8 mouse cellular contexts compared by ENCODE assay signal in genomic region chr11:23256194-23256802, GRCm38 (mm10). TPM values are rescaled to one million over a fixed set of nuclear protein-coding genes. Genes with fewer than 3 reads are reported as not detected.
A peak's percentile ranks its signal among the peaks of the same experiment; 100 is the strongest.
DNase-seq lines count a peak whose midpoint lies in the region; ATAC-seq lines count a peak whose summit lies in the region.

No protein-coding gene starts in this region.

- DNase-seq in heart, adult 8-10 months (ENCODE audit: low spot score), result no peak
- DNase-seq in brain, adult 2 months (ENCODE audit: low read depth, low spot score), result peak; percentile 45
- no peak for DNase-seq in urinary bladder, postnatal 4 days (ENCODE audit: low spot score in 2 of 2)
- DNase-seq in right cerebral cortex, postnatal 10 days (ENCODE audit: low spot score in 2 of 2), result no peak
- DNase-seq in adrenal gland, postnatal 36 days, result no peak

- H3K4me1 ChIP-seq in heart, embryonic 16.5 days (ENCODE audit: control insufficient read depth, insufficient read depth, low read length), result peaks cover 27% of the 10 kb centered on the region
- H3K4me1 ChIP-seq in hindbrain, embryonic 16.5 days (ENCODE audit: control insufficient read depth, insufficient read depth, low read depth, low read length), result peaks cover 7% of the 10 kb centered on the region
- H3K4me1 ChIP-seq in midbrain, embryonic 12.5 days, result peaks cover 20% of the 10 kb centered on the region

- peak overlapping the region; percentile 95 for H3K4me2 ChIP-seq in heart, embryonic 16.5 days (ENCODE audit: low read depth, low read length)
- H3K4me2 ChIP-seq in hindbrain, embryonic 16.5 days (ENCODE audit: low read length), result peak overlapping the region; percentile 86
- peak overlapping the region; percentile 78 for H3K4me2 ChIP-seq in midbrain, embryonic 12.5 days (replicated peaks)

- ATAC-seq in heart, embryonic 16.5 days (replicated peaks; ENCODE audit: extremely low read depth, insufficient read depth, low FRiP score), result peak; percentile 7
- ATAC-seq in hindbrain, embryonic 16.5 days, result no peak
- ATAC-seq in midbrain, embryonic 12.5 days (ENCODE audit: low FRiP score, low read depth), result peak; percentile 45

- H3K9ac ChIP-seq in heart, embryonic 16.5 days (ENCODE audit: low read length), result peak overlapping the region; percentile 99
- peak overlapping the region; percentile 96 for H3K9ac ChIP-seq in hindbrain, embryonic 16.5 days (ENCODE audit: low read depth, low read length)
- peak overlapping the region; percentile 99 for H3K9ac ChIP-seq in midbrain, embryonic 12.5 days (replicated peaks)

- H3K27ac ChIP-seq in heart, embryonic 16.5 days (ENCODE audit: low read length), result peak overlapping the region; percentile 100
- peak overlapping the region; percentile 98 for H3K27ac ChIP-seq in hindbrain, embryonic 16.5 days (ENCODE audit: low read depth, low read length)
- peak overlapping the region; percentile 100 for H3K27ac ChIP-seq in midbrain, embryonic 12.5 days (replicated peaks)

- H3K36me3 ChIP-seq in heart, embryonic 16.5 days (ENCODE audit: control insufficient read depth, insufficient read depth), result no peaks in the 10 kb centered on the region
- H3K36me3 ChIP-seq in hindbrain, embryonic 16.5 days (ENCODE audit: control insufficient read depth, insufficient read depth, low read length), result no peaks in the 10 kb centered on the region
- H3K36me3 ChIP-seq in midbrain, embryonic 12.5 days, result no peaks in the 10 kb centered on the region

- no peaks in the 10 kb centered on the region for H3K9me3 ChIP-seq in heart, embryonic 16.5 days (replicated peaks; ENCODE audit: control insufficient read depth, low read length)
- no peaks in the 10 kb centered on the region for H3K9me3 ChIP-seq in hindbrain, embryonic 16.5 days (ENCODE audit: control insufficient read depth, low read length)
- no peaks in the 10 kb centered on the region for H3K9me3 ChIP-seq in midbrain, embryonic 12.5 days

- WGBS in heart, embryonic 16.5 days, result under 1% methylated on average over 41 of the region's 51 CpGs
- WGBS in hindbrain, embryonic 16.5 days, result under 1% methylated on average over 47 of the region's 51 CpGs
- WGBS in midbrain, embryonic 12.5 days, result under 1% methylated on average over 48 of the region's 51 CpGs

- no peaks in the 10 kb centered on the region for H3K27me3 ChIP-seq in heart, embryonic 16.5 days (ENCODE audit: control insufficient read depth, insufficient read depth, low read length)
- H3K27me3 ChIP-seq in hindbrain, embryonic 16.5 days (replicated peaks; ENCODE audit: control insufficient read depth, insufficient read depth, low read length), result no peaks in the 10 kb centered on the region
- no peaks in the 10 kb centered on the region for H3K27me3 ChIP-seq in midbrain, embryonic 12.5 days

- peak overlapping the region; percentile 97 for H3K4me3 ChIP-seq in heart, embryonic 16.5 days (ENCODE audit: low read length)
- peak overlapping the region; percentile 97 for H3K4me3 ChIP-seq in hindbrain, embryonic 16.5 days (ENCODE audit: low read length)
- peak overlapping the region; percentile 93 for H3K4me3 ChIP-seq in midbrain, embryonic 12.5 days

RNA-seq across cellular contexts. Expression of gene Xpo1, which starts 0.5 kb away (rescaled TPM):
- 49.5 and 53.1 TPM in 2 replicates for polyA plus RNA-seq in heart, embryonic 16.5 days (2015; fragmentation: Nextera tagmentation; extraction: Ambion mirVana)
- 10 to 100 TPM; 30.0 to 41.3 (median 37.9) TPM for total RNA-seq in heart, adult 8-10 months (2022)
- polyA plus RNA-seq in hindbrain, embryonic 16.5 days (2015; fragmentation: Nextera tagmentation; extraction: Ambion mirVana), result 52.6 and 63.5 TPM in 2 replicates
- 155 and 164 TPM in 2 replicates for polyA plus RNA-seq in midbrain, embryonic 12.5 days (2016; fragmentation: Nextera tagmentation; extraction: Ambion mirVana)
- 10 to 100 TPM; 66.4 to 76.3 TPM for total RNA-seq in adrenal gland, postnatal 36 days (2021)

RNA-seq across cellular contexts. Expression of gene Usp34, which starts 50.4 kb away (rescaled TPM):
- polyA plus RNA-seq in heart, embryonic 16.5 days (2015; fragmentation: Nextera tagmentation; extraction: Ambion mirVana), result 12.8 and 13.1 TPM in 2 replicates
- total RNA-seq in heart, adult 8-10 months (2022), result 10 to 100 TPM; 34.8 to 41.3 (median 38.2) TPM
- 26.3 and 27.1 TPM in 2 replicates for polyA plus RNA-seq in hindbrain, embryonic 16.5 days (2015; fragmentation: Nextera tagmentation; extraction: Ambion mirVana)
- polyA plus RNA-seq in midbrain, embryonic 12.5 days (2016; fragmentation: Nextera tagmentation; extraction: Ambion mirVana), result 29.5 and 36.5 TPM in 2 replicates
- 10 to 100 TPM; 65.8 to 68.1 TPM for total RNA-seq in adrenal gland, postnatal 36 days (2021)
